Mouse (Mus musculus) erythroblast, embryonic 14.5 days (primary cell): ENCODE results near the gene Zan. TPM values are rescaled to one million over a fixed set of nuclear protein-coding genes. Genes with fewer than 3 reads are reported as not detected.

Experiments
- H3K27me3 ChIP-seq: 2 replicates; pipeline ENCODE4 v1.6.1; 2012; ENCODE audit warnings: inconsistent platforms; ENCODE audit not compliant: control insufficient read depth
- H3K36me3 ChIP-seq: 2 replicates; pipeline ENCODE4 v1.6.1; 2012; ENCODE audit warnings: mild to moderate bottlenecking, inconsistent platforms; ENCODE audit not compliant: control insufficient read depth
- H3K4me1 ChIP-seq: 2 replicates; pipeline ENCODE4 v1.6.1; 2012; ENCODE audit warnings: inconsistent platforms; ENCODE audit not compliant: control insufficient read depth
- H3K4me3 ChIP-seq: replicated peaks from 2 replicates; pipeline ENCODE3; 2012; ENCODE audit warnings: moderate library complexity, mild to moderate bottlenecking, inconsistent platforms
- H3K9me3 ChIP-seq: 2 replicates; pipeline ENCODE4 v1.6.1; 2012; ENCODE audit warnings: low read length, inconsistent platforms, mixed read lengths; ENCODE audit not compliant: control insufficient read depth
- GATA1 ChIP-seq: IDR thresholded peaks from 2 replicates; pipeline ENCODE4 v1.6.1; 2012; ENCODE audit warnings: low read length, inconsistent platforms, mixed read lengths
- TAL1 ChIP-seq: IDR thresholded peaks from 3 replicates; pipeline ENCODE4 v1.6.1; 2012; ENCODE audit warnings: low read length, inconsistent platforms, mixed read lengths
- polyA plus RNA-seq: library from polyadenylated mRNA; stranded (reverse); fragments of >175 nt; gene quantifications from 2 replicates; pipeline ENCODE4 v1.2.3, GENCODE M21; 2012

The Zan gene
- polyA plus RNA-seq, 1 experiment, result not detected

DNA sequence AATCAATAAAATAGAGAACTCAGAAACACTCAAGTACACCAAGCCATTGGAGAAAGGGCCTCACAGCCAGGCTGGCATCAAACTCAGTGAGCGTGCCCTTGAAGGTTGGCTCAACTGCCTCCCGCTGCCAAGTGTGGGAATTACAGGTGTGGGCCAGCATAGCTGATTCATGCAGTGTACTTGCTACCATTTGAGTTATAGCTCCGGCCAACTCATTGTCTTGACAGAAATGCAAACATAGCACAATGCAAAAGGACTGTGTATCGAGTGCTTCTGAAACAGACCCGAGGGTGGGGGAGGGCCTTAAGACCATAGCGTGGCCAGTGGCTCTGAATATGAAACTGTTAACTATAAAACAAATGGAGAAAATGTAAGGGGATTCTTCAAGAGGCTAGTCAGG is 27.2 kb upstream of the Zan start:
- H3K36me3 ChIP-seq, result peaks cover 18% of the 10 kb centered on the region
- TF ChIP-seq TAL1, result no peak
- no peak for TF ChIP-seq GATA1
- H3K9me3 ChIP-seq, result no peaks in the 10 kb centered on the region
- no peaks in the 10 kb centered on the region for H3K27me3 ChIP-seq
- no peak overlapping the region for H3K4me3 ChIP-seq
- H3K4me1 ChIP-seq, result peaks cover 40% of the 10 kb centered on the region

DNA sequence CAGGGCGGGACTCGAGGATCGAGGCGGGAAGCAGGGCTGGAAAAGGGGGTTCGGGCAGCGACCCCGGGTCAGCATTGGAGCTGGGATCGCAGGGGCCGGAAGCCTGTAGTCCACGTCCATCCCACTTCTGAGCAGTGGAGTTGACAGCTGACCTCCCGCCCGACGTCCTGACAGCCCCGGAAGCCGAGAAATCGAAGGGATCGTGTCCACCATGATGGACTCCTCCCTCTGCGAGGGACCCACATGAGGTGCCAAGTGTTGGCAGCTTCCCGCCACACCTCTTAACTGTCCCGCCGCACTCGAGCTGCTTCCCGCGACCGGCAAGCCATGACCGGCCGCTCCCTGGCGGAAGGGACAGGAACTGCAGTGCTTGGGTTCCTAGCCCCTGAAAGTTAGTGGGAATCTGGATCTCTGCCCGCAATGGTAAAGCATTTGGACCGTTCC is 25.8 kb upstream of the Zan start:
- Histone ChIP-seq H3K9me3 (no peaks in the 10 kb centered on the region), H3K4me3 (peak overlapping the region; percentile 83), H3K4me1 (peaks cover 40% of the 10 kb centered on the region), H3K36me3 (peaks cover 18% of the 10 kb centered on the region), H3K27me3 (no peaks in the 10 kb centered on the region)
- TF ChIP-seq GATA1 (no peak), TAL1 (no peak)

DNA sequence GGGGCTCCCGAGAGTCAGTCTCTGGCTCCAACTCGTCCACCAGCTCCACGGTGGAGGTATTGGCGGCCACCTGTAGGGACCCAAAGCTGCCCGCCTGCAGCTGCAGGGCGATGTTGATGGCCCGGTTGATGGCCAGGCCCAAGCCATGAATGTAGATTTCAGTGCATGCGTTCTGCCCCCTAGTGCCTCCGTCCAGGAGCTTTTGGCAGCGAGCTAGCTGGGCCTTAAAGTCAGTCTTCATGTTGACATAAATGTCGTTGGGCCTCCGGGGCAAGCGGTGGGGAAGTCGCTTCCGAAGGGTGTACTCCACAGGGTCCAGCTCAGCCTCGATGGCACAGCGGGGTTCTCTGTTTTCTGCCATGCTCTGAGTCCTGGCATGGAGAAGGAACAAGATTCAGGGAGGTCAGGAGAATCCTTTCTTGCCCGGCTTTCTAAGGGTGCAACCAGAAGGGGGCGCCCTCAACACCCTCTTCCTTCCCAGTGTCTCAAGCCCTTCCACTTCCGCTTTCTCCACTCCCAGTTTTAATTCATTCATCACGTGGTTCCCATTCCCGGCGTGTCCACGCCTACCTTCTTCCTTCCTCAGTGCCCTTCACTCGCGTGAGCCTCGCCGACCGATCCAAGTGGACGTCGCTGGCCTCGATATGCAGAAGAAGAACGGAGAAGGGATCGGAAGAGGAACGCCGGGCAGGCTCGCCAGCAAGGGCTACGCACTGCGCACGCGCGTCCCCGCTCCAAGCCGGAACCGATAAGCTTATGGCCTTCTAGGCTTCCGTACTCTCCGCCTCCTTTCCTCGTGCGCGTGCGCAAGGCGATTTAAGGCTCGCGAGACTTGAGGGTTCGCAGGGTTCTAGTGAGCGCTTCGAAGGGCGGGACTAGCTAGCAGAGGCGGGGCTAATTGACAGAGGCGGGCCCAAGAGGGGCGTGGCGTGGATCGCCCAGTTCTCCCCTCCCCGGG is 25.1 kb upstream of the Zan start, which contains the start of gene Pop7:
Pop7 (minus strand) TSS at position 810 of the 958 bp plus-strand sequence.
- Histone ChIP-seq H3K9me3 (no peaks in the 10 kb centered on the region), H3K4me1 (peaks cover 40% of the 10 kb centered on the region)

DNA sequence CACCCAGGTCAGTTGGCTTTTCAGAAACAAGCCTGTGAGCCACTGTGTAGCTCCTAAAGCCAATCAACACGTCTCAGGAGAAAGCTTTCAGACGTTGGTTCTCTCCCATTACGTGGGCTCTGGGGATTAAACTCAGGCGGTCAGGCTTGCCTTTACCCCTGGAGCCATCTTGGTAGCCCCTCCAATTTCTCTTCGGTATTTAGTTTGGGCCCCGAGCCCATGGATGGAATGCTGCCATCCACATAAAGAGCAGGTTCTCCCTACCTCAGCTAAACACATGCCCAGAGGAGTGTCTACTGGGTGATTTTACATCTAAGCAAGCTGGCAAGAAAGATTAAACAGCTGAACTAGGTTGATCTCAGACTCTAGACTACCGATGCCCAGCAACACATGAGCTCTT is 23.3 kb upstream of the Zan start:
- Histone ChIP-seq H3K27me3 (no peaks in the 10 kb centered on the region; the same call in 1 of the 2 replicates), H3K36me3 (peaks cover 18% of the 10 kb centered on the region), H3K9me3 (no peaks in the 10 kb centered on the region), H3K4me1 (peaks cover 40% of the 10 kb centered on the region), H3K4me3 (no peak overlapping the region)
- TF ChIP-seq GATA1 (no peak), TAL1 (no peak)

More for the DNA sequence above, 25.1 kb upstream of the Zan start, which contains the start of gene Pop7:
- TF ChIP-seq TAL1 (no peak), GATA1 (peak; percentile 86)
- peak within 1 kb of the TSS; percentile 83 for H3K4me3 ChIP-seq
- H3K36me3 ChIP-seq, result peaks cover 18% of the 10 kb centered on the region
- no peaks in the 10 kb centered on the region; the same call in 1 of the 2 replicates for H3K27me3 ChIP-seq

DNA sequence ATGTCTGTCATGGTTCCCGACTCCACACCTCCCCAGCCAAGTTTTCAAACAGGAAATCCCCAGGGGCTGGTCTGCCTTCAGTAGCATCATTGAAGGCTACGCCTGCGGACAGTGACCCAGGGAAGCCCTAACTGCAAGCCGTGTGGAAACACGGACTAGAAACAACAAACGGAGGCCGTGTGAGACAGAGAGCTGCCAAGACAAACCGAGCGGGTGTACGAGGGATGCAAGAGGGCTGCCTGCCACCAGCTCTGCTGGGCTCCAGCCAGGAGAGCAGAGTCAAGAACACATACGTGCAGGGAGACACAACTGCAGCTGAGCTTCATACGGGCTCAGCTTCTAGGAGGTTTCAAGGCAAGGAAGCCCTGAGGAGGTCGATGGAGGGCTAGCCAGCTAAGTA is 17.0 kb upstream of the Zan start:
- H3K4me1 ChIP-seq, result no peaks in the 10 kb centered on the region
- no peak for TF ChIP-seq TAL1
- TF ChIP-seq GATA1, result no peak
- H3K36me3 ChIP-seq, result no peaks in the 10 kb centered on the region
- no peaks in the 10 kb centered on the region for H3K9me3 ChIP-seq
- no peak overlapping the region for H3K4me3 ChIP-seq
- no peaks in the 10 kb centered on the region; the same call in 1 of the 2 replicates for H3K27me3 ChIP-seq

DNA sequence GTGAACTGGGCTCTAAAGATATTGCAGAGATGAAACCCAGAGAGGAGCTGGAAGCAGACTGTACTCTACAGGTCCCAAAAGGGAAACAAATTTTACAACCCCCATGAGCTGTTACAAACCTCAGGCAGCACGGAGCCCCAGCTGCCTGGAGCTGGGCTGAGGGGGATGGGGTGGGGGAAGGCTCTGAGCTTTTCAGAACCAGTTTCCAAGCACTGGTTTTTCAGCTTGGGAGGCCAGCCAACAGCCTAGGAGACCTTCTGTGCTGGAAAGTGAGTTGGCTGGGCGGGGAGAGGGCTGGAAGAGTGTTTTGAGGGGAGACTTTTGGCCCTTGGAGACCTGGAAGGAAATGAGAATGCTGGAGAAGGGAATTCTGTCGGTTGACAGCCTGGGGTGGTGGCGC is 14.7 kb upstream of the Zan start:
- Histone ChIP-seq H3K36me3 (no peaks in the 10 kb centered on the region), H3K27me3 (peaks cover 6% of the 10 kb centered on the region), H3K4me1 (no peaks in the 10 kb centered on the region), H3K9me3 (no peaks in the 10 kb centered on the region; the same call in 1 of the 2 replicates), H3K4me3 (no peak overlapping the region)
- TF ChIP-seq TAL1 (no peak), GATA1 (no peak)

DNA sequence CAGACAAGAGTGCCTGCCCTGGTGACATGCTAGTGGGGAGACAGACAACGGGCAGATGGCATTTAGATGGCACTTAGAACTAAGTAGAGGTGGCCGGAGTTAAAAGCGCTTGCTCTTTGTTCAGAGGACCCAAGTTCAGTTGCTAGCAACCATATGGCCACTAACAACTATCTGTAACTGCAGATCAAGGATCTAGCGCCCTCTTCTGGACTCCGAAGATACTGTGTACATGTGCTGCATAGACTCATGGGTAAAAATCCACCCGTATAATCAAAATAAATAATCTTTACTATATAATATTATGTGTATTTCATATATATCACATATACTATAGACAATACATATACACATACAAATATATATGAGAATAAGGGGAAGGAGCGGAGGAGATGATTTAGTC is 10.8 kb upstream of the Zan start:
- H3K36me3 ChIP-seq, result no peaks in the 10 kb centered on the region

DNA sequence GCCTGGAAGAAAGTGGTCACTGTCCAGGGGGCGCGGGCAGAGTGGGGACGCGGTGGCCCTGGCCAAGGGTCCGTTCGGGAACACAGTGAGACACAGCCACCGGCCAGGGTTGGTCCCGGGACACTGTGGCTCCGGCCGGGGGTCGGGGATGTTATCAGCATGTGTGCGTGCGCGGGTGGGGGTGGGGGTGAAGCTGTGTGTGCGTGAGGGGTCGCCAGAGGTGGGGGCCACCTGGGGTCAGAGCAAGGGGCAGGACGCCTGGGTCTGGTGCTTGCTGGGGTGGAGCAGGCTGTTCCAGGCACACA is 8.9 kb upstream of the Zan start:
- peak overlapping the region; percentile 35 for H3K4me3 ChIP-seq
- H3K36me3 ChIP-seq, result no peaks in the 10 kb centered on the region
- H3K4me1 ChIP-seq, result no peaks in the 10 kb centered on the region
- H3K9me3 ChIP-seq, result no peaks in the 10 kb centered on the region; the same call in 1 of the 2 replicates
- H3K27me3 ChIP-seq, result peaks cover 26% of the 10 kb centered on the region
- TF ChIP-seq TAL1, result no peak
- TF ChIP-seq GATA1, result no peak

More for the DNA sequence above, 10.8 kb upstream of the Zan start:
- Histone ChIP-seq H3K4me1 (no peaks in the 10 kb centered on the region), H3K4me3 (no peak overlapping the region), H3K9me3 (no peaks in the 10 kb centered on the region; the same call in 1 of the 2 replicates), H3K27me3 (peaks cover 26% of the 10 kb centered on the region)
- TF ChIP-seq GATA1 (no peak), TAL1 (no peak)

DNA sequence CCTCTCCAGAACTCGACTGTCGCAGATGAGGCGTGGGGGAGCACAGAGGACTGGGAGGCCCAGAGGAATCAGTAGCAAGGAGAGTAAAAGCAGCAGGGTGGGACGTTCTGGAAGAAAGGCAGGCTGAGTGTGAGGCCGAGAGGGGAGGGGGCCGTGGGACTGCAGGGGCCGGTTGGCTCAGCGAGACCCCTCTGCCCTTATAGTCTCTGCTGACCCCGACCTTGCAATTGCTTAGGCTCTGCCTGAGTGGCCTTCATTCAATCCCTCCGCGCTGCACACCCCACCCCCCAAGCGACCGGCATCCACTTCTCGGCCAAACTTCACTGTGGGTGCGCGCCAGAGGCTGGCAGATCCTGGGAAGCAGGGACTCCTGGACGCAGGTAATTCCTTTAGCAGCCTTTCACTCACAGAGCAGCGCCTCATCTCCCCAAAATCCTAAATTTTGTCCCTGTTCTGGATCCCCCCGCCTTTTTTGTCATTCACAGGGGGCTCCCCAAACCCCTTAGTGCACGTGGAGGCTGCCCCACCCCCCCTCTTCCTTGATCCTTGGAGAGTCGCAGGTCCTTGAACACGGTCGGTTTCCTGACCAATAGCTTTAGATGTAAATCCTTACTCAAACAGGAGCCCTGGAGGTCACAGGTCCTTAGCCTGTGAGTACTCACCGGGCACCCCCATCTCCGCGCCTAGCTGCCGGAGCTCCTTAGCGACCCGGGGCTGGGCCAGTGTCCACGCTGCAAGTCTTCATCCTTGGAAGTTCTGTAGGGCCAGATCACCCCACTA is 8.4 kb upstream of the Zan start:
- Histone ChIP-seq H3K4me3 (peak overlapping the region; percentile 35), H3K36me3 (no peaks in the 10 kb centered on the region)

More for the DNA sequence above, 8.4 kb upstream of the Zan start:
- no peak for TF ChIP-seq GATA1
- no peak for TF ChIP-seq TAL1
- Histone ChIP-seq H3K9me3 (no peaks in the 10 kb centered on the region; the same call in 1 of the 2 replicates), H3K4me1 (no peaks in the 10 kb centered on the region), H3K27me3 (peaks cover 26% of the 10 kb centered on the region)
